Mouse (Mus musculus) kidney, adult 18-20 months (tissue): ENCODE measurements around the gene Stox2.

ENCODE experiments used
- DNase-seq: peaks from one replicate; pipeline ENCODE4 v3.0.0; 2021

Stox2 gene

GRCm38 (mm10) chr8:47351914-47352701 lies 94.1 kb downstream of the Stox2 start:
- peak; percentile 56 for DNase-seq

- DNase-seq: no peak
Observed at GRCm38 (mm10) chr8:47349082-47349481, 97.1 kb downstream of the Stox2 start.

- no peak for DNase-seq
Observed at GRCm38 (mm10) chr8:47347809-47348208, 98.4 kb downstream of the Stox2 start.

- no peak for DNase-seq
Observed at GRCm38 (mm10) chr8:47345772-47346103, 100.4 kb downstream of the Stox2 start.

GRCm38 (mm10) chr8:47345085-47345771 lies 100.9 kb downstream of the Stox2 start:
- DNase-seq: peak; percentile 33

- DNase-seq: no peak
Observed at GRCm38 (mm10) chr8:47341474-47341873, 104.7 kb downstream of the Stox2 start.

GRCm38 (mm10) chr8:47338691-47339323 lies 107.4 kb downstream of the Stox2 start:
- DNase-seq: no peak

- no peak for DNase-seq
Observed at GRCm38 (mm10) chr8:47336433-47336832, 109.7 kb downstream of the Stox2 start.

GRCm38 (mm10) chr8:47335940-47336339 lies 110.2 kb downstream of the Stox2 start:
- DNase-seq: no peak

GRCm38 (mm10) chr8:47334223-47334757 lies 111.9 kb downstream of the Stox2 start:
- peak; percentile 29 for DNase-seq

- DNase-seq: no peak
Observed at GRCm38 (mm10) chr8:47332941-47333340, 113.2 kb downstream of the Stox2 start.

GRCm38 (mm10) chr8:47330982-47331381 lies 115.2 kb downstream of the Stox2 start:
- DNase-seq: no peak

- DNase-seq: no peak
Observed at GRCm38 (mm10) chr8:47326348-47326747, 119.8 kb downstream of the Stox2 start.

GRCm38 (mm10) chr8:47324117-47324820 lies 121.9 kb downstream of the Stox2 start:
- DNase-seq: no peak

- DNase-seq: no peak
Observed at GRCm38 (mm10) chr8:47321282-47321681, 124.9 kb downstream of the Stox2 start.

GRCm38 (mm10) chr8:47320707-47321106 lies 125.5 kb downstream of the Stox2 start:
- no peak for DNase-seq

- no peak for DNase-seq
Observed at GRCm38 (mm10) chr8:47318468-47318867, 127.7 kb downstream of the Stox2 start.

GRCm38 (mm10) chr8:47308176-47308575 lies 138.0 kb downstream of the Stox2 start:
- no peak for DNase-seq

GRCm38 (mm10) chr8:47306372-47306771 lies 139.8 kb downstream of the Stox2 start:
- DNase-seq: no peak

- no peak for DNase-seq
Observed at GRCm38 (mm10) chr8:47305880-47306279, 140.3 kb downstream of the Stox2 start.

- no peak for DNase-seq
Observed at GRCm38 (mm10) chr8:47298460-47298859, 147.7 kb downstream of the Stox2 start.

- no peak for DNase-seq
Observed at GRCm38 (mm10) chr8:47289641-47290040, 156.5 kb downstream of the Stox2 start.
